Mouse (Mus musculus) CD4-positive naive resting alpha-beta T cell, adult 57 days (primary cell): Measurements from ENCODE around the gene Spin2c. TPM values are rescaled to one million over a fixed set of nuclear protein-coding genes. Genes with fewer than 3 reads are reported as not detected.

Source experiments
- total RNA-seq: library from RNA; stranded (reverse); gene quantifications from one replicate; pipeline ENCODE4 v1.2.4, GENCODE M21; 2023

Spin2c gene
- not detected for total RNA-seq

GRCm38 (mm10) chrX:153831951-153832561 lies at the start of gene Spin2c:
Spin2c (plus strand) TSS chrX:153832225.

Other genes with a start within 250 kb of the Spin2c start
- 7.2 TPM for gene Kctd12b, start 135.8 kb upstream of the Spin2c start, total RNA-seq
- 16.5 TPM for gene Nbdy, start 108.6 kb upstream of the Spin2c start, total RNA-seq
- not detected for gene Samt1, start 180.4 kb downstream of the Spin2c start, total RNA-seq
- not detected for gene 4921511M17Rik, start 201.6 kb downstream of the Spin2c start, total RNA-seq
- not detected for gene Gm10057, start 222.8 kb downstream of the Spin2c start, total RNA-seq